Mouse (Mus musculus): Measurements from ENCODE around the gene Fam171b. TPM values are rescaled to one million over a fixed set of nuclear protein-coding genes. Genes with fewer than 3 reads are reported as not detected.

Fam171b gene
- total RNA-seq (2021) = 3.9 and 5.7 TPM in 2 replicates
- long read RNA-seq, full-length matches to known transcripts = 3 of 8 reads
- long read RNA-seq, partial matches to known transcripts = 2 of 8 reads
- long read RNA-seq, other reads (novel, unspliced or antisense) = 3 of 8 reads

DNA sequence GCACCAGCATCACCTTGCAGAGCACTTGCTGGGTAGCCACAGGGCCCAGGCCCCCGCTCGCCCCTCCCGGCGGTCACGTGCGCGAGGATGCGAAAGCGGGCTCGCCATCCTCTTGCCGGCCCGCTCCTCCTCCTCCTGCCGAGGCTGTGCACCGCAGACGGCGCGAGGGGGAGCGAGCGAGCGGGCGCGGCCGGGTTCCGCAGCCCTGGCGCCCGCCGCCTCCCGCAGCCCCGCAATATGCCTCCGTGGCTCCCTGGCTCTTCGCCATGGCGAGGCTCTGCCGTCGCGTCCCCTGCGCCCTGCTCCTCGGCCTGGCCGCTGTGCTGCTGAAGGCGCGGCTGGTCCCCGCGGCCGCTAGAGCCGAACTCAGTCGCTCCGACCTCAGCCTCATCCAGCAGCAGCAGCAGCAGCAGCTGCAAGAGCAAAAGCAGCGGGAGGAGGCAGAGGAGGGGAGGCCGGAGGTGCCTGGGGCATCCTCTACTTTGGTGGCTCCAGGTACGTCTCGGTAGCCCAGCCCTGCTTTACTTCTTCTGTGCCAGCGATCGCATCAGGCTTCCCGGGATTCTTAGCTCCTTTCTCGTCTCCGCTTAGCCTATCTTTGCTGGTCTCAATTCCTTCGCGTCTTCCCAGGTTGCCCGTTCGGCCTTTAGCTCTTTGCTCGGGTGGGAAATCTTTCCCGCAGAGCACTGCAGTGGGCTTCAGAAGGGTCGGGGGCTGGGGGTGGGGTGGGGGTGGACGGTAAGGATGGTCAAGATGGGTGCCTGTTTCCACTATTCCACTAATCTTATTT is at the start of gene Fam171b:
TSS of gene Fam171b (plus strand) at position 154 of the 790 bp plus-strand sequence.
- peak; percentile 77 for DNase-seq

DNA sequence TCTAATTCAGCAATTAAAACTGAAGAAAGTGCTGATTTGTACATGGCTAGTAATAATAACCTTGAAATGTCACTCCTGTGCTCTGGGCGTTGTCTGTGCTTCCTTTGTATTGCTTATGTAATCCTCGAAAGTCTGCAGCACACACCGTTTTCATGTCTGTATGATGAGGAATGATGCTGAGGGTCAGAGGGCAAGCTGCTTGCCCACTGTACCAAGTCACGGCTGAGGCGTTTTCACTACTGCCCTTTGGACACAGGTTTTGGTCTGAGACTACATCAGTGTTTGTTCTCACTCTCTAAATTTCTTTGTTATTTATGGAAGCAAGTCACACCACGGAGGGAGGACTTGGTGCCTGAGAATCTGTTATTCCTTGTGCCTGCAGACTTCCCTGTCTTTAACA is 46.4 kb upstream of the Fam171b start:
- DNase-seq = no peak

DNA sequence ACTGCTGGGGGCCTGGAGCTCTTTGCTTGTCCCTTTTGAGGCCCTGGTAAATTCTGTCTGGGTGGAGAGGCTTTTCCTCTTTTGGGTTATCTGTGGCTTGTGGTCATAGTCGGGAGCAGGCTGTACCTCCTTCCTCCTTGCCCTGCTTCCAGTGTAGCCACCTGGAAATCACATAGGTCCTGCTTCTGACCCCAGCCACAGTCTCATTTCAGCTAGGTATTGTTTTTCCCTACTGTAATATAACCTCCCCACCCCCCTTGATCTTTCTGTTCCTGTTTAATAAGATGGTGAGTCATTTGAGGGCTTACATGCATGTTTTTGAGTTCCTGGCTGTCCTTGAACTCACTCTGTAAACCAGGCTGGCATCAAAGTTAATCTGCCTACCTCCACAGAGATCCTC is 45.6 kb upstream of the Fam171b start:
- DNase-seq = no peak

DNA sequence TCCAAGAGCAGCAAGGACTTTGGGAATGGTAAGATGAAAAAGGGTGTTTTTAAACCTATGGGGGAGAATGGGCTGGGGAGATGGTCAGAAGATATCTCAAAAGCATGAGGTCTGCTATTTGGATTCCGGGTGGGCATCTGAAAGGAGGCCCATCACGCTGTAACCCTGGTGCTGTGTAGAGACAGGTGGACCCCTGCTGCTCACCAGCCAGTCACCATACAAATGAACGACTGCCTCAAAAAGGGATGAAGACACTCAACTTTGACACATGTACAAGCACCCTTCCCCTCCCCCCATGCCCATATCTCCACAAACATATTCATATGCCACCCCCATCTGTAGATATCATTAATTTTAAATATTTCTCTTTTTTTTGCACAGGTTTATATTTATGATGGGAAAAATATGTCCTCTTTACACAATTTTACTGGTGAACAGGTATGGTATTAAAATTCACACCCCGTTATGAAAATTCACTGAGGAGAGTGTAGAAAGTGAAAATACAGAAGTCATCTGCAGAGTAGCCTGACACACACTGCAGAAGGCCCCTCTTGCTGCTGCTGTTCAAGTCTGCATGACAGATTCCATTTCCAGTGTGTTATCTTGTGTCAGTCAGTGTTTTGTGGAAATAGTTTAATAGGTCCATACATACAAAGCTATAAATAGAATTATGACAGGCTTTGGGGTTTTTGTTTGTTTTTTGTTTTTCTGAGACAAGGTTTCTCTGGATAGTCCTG is 44.0 kb upstream of the Fam171b start:
- no peak for DNase-seq

DNA sequence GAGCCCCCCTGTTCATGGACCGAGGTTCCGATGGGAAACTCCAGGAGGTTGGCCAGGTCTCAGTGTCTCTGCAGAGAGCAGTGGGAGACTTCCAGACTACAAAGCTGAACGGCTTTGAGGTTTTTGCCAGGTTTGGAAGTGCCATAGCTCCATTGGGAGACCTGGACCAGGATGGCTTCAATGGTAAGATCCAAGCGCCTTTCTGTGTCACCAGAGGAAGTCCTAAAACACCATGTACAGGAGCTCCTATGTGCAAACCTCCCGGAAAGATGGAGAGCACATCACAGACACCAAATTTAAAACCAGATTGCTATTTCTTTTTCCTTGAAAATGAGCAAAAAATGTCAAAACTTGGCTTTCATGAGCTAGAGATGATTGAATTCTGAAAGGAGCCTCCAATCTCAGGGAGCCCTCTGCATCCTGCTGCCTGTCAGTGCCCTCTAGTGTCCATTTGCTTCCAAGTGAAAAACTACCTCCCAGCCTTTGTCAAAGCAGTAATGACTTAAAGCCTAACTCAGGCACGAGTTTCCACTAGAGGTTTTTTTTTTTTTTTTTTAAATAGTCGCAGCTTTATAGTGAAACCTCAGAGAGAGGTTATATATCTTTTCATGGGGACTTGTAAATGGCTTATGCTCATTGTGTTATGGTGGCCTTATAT is 41.2 kb upstream of the Fam171b start:
- peak; percentile 32 for DNase-seq

DNA sequence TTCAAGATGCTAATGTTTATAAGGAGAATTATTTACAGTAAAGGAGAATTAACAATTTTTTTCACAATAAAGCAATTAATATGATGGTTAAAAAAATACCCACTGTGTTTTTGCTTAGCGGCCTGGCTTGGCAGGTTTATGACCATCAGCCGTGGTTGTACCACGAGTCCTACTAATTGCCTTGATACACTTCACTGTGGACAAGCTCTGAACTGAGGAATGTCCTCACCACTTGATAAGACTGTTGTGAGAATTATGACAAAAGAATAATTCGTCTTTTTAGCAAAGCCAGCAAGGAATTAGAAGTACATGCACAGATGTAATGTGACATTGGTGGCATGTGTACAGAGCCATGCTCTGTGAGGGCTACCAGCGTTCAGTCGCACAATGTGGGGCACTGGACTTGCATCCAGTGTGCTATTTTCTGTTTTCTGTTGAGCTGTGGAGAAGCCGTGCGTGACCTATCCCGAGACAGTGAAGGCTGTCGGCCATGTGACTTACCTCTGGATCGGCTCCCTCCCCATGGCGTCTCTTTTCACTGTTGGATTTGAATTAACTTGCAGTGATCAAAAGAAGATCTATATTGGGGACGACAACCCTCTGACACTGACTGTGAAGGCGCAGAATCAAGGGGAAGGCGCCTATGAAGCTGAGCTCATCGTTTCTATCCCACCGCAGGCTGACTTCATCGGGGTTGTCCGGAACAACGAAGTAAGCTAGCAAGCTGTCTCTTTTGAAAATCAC is 20.9 kb upstream of the Fam171b start:
- no peak for DNase-seq

DNA sequence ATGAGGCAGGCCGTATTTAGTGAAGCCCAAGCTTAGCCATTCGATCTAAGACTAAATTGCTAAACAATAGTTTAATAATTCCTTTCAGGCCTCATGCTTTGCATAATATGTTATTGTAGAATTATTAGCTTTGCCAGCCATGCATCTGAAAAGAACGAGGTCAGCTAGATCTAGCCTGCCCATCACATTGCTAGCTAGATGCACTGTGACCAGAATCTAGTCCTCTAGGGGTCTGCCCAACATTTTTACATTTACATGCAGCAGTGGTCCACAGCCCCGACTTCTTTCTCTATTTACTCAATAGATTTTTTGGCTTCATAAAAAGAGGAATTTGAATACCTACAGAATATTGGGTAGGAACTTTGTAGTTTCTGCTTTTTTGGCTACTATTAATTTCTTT is 20.3 kb upstream of the Fam171b start:
- no peak for DNase-seq

DNA sequence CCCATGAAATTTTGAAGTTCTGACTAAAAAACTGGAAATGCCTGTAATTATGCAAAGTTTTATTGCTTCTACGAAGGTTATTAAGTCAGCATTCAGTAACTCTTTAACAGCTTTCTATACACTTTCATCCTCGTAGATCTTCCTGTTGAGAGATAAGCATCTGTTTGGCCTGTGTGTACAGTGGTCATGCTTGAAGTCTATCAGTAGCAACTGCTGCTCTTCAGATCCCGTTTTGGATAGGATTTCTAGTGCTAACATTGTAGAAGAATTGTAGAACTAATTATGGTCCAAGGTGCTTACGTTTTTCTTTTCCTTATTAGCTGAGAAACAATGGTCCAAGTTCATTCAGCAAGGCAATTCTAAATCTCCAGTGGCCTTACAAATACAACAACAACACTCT is 16.7 kb upstream of the Fam171b start:
- DNase-seq = no peak

DNA sequence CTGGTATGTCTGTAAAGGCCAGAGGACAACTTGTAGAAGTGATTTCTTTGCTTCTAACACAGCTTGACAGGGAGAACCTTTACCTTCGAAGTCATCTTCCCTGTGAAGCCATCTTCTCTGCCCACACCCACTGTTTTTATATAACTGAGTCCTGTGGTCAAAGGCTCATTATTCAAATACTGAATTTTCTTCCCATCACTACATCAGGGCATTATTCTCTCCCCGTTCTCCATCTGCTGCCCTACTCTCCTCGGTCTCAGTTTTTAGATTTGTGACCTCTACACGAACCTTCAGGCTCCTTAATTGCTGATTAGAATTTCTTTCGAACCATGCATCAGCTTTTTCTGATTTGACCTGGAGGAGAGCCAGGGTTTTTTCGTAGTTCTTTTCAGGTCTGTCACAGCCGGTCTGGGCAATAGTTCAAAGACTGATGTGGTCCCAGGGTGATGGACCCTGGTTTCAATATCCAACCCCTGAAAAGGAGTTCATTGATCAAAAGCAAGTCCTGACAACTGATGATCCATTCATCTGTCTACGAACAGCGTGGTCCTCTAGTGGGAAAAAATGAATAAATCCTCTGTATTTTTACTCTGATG is 14.4 kb upstream of the Fam171b start:
- DNase-seq = no peak

DNA sequence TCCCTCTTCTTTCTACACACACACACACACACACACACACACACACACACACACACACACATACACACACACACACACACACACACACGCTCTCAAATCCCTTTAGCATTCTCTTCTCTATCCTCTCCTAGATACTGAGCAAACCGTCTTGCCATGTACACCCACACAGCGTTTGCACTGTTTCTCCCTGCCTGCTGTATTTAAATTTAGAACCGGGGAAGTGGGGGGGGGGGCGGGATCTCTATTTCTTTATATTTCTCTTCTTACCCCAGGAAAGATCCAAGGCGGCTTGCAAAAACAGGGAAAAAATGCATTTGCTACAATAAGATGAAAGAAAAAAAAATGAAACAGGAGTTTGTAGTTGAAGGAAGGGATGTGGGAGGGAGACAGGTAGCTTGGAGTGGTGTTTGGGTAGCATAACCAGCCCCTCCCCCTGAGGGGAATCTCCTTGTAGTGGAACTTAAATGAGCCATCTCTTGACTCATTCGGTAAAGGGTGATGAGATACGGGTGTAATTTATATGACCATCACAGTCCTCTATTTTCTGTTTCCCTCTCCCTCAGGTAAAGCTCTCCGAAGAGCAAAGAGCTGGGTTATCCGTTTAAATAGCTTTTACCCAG is 947 bp downstream of the Fam171b start:
- no peak for DNase-seq

DNA sequence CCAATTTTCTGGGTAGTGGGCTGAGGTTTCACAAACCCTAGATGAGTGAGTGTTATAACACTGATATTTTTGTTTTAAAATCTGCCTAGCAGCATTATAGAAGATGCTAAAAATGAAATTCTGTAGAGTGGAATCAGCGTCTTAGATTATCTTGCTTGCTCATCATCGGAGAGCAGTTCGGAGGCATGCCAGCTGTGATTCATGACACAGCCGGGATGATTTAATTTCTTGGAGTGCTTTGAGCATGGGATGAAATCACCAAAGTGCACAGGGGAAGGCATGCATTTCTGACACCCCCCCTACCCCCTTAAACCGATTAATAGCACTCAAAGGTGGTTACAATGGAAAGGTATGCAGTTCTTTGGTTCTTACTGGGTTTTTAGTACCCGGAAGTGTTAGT is 1.6 kb downstream of the Fam171b start:
- DNase-seq = peak; percentile 56

DNA sequence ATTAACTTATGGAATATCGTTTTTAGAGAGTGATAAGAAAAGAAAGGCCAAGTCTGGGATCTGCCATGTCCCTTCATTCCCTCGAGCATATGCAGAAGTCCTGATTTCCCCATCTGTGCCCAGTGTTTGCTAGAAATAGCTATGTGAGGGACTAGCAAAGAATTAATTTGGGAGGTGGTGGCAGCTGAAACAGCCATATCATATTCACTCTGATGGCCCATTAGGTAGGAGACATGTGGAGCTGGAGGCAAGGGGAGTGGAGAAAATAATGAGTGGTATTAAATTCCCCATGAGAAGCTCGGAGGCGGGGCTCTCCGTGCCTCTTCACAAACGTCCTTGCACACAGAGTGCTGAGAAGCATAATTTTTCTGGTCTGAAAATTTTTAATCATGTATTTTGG is 3.7 kb downstream of the Fam171b start:
- DNase-seq = no peak

DNA sequence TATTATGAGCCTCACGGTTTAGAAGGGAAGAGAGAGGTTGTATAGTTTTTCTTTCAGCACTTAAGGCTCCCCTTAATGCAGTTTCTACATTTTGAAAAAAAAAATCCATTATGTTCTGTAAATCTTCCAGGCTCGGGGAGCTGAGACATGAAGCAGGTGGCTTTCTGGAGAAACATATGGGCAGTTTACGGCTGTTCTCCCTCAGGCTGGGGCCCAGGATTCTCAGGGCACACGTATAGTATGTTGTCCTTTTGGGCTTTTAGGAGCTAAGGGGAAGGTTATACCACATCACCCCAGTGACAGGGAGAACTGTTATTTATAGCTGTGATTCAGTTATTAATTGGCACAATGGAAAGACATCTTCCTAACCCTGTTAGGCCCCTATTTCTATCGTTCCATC is 12.7 kb downstream of the Fam171b start:
- no peak for DNase-seq

DNA sequence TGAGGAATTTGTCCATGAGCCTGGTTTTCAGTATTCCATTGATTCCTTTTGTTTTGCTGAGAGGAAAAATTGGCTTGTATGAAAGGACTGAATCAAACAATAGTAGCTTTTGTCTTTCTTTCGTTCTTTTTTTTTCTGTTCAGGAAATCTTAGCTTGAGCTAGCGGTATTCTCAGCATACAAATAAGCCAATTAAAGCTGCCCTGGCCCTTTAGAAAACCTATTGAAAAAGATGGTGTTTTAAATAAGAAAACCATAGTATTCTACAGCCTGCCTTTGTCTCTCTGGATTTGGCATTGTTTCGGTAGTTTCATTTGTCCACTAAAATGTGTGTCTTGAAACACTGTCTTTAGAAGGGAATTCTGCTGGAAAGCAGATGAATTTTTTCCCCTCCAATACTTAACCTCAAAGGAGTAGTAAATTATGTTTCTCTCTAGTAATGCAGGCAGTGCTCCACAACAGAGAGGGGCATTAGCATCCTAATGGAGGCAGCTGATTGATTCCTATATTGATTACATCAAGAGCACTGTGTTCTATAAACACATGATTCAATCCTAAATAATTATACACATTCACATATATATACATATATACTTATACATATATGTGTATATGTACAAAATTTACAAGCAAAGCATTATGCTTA is 16.6 kb downstream of the Fam171b start:
- DNase-seq = no peak

DNA sequence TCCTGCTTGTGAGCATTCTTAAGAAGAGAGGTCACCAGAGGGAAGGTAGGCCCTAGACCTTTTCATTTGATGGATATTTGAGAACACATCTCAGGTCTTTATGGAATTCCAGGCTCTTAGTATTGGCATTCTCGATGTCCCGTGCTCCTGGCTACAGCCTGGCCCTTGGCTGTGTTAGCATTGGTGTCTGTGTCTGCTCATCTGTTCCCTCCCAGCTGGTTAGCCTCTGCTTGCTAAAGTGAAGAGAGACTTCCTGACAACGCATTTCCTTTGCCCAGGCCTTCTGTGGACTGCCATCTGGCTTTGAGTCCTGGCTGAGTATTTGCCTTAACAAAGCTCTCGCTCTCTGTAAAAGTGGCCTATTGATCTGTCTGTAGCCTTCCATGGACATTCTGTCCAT is 20.5 kb downstream of the Fam171b start:
- no peak for DNase-seq

DNA sequence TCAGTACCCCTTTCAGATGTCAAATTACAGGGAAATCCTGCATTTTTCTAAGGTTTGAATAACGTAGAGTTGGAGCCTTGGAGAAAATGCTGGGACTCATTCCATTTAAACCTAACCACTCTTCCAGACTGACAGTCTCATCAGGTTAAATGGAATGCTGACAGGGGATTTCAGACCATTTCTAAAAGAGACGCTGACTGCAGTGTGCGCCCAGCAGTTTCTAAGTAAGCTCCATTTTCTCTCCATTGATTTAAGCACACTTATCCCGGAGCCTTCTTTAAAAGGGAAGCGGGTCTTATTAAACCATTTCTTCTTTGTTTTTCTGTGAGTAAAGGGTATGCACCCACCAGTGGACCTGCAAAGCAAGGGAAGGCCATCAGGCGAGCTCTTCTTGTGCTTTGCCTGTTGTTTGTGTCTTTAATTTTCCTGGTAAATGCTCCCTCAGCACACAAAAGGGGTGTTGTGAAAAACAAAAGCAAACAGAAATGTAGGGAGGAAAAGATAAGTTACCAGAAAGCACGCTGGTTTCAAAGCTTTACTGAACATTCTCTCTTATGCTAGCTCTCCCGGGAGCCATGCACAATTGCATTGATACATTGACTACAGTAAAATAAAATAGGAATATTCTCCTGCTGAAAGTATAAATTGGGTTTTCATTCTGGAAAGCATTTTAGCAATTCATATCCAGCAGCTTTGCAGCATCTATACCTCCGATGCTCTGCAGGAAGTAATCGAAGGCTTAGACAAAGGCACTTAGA is 23.1 kb downstream of the Fam171b start:
- DNase-seq = no peak

DNA sequence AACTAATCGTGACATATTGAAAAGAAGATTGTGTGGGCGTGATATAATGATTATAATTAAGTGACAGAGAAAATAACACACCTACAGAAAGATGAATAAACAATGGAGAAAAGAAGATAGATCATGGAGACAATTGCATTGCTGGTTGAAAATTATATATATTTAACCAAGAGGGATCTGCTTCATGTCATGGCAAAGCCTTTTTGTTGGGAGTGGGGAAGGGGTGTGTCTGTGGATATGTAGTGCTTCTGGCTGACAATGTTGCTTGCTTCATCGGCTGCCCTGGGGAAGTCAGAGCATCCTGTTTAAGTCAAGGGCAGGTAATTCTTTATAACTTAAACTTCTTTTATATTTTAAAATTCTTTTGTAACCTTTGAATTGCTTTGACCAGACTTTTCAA is 36.1 kb downstream of the Fam171b start:
- no peak for DNase-seq

DNA sequence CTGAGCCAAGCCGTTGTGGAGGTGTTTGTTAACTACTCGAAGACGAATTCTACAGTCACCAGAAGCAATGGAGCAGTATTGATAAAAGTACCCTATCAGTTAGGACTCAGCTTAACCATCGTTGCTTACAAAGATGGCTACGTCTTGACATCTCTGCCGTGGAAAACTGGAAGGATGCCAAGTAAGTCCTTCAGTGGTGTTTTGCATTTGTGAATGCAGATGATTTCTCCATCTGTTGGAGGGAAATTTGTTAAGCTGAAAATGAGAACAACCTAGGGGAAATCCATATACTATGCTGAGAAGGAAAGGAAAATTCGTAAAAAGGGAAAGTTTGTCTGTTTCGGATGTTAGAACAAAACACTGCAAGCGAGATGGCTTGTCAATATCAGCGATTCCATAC is 41.0 kb downstream of the Fam171b start:
- DNase-seq = no peak

DNA sequence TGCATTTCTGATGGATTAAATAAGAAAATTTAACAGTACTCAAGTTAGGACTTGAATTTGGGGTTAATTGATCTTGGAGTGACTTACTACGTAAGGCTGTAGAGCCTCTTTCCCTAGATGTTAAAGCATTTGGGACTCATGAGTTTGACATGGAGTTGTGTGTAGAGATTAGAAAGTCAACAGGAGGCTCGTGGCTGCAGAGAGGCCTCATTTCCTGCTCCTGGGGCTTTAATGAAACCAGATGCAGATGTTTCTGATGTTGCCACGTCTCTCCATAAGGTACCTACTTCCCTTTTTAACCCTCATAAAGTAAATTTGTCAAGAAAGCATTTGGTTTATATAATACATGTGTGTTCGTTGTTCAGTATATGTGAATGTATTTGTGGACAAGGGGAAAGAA is 43.8 kb downstream of the Fam171b start:
- DNase-seq = no peak

DNA sequence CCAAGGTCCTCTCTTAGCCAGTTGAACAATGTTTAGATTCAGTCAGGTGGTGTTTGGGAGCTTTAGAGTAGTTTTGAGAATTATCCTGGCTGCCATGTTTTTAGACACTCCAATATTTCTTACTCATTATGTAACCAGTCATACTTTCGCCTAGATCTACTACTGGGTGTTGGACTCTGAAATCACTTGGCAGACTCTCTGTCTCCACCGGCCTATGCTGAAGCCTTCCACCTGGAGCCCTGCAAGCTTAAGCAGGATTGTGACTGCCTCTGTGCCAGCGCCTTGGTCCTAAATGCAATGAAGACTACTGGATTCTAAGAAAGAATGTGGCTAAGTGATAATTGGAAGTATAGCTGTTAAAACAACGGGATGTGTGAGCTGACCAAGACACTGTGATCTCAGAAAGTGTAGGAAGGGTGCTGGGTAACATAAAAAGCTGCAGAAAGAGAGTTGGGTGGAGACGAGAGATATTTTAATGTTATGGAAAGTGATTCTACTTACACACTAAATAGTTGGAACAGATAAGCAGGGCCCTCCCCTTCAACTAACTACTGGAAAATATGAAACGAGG is 71.5 kb downstream of the Fam171b start:
- DNase-seq = no peak

Measured in adrenal gland, postnatal 25 days (tissue).